Mouse (Mus musculus): Measurements from ENCODE around the gene Cmah.

DNA sequence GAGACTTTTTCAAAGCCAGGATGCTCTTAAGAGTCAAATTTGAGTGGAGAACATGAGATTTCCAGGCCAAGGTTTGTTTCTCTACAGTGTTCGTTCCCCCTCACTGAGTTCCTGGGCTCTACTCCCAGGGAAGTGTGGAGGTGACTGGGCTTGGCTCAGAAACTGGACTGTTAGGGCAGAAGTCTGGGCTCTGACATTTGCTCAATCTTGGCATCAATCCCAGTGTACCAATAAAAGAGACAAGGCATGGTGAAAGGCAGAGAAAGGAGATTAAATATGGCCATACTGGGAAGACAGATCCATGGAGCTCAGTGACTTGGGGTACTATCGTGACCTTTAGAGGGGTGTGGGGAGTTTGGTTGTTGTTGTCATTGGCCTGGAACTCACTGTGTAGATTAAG is 39.8 kb upstream of the Cmah start:
- TF ChIP-seq POLR2A (IDR thresholded peaks at IDR 0.05; ENCODE audit: insufficient read depth, low read length) (no peak), CTCF (IDR thresholded peaks at IDR 0.05; ENCODE audit: low read depth, low read length) (no peak)

Measured in ES-Bruce4 (cell line).